Mouse (Mus musculus) limb, embryonic 12.5 days (tissue): Measurements from ENCODE around the gene Ptpru. TPM values are rescaled to one million over a fixed set of nuclear protein-coding genes. Genes with fewer than 3 reads are reported as not detected.

Experiments used
- ATAC-seq: fragments of 200-750 bp; cut with Nextera tagmentation; 2 replicates; pipeline ENCODE4 v1.8.0; 2017; ENCODE audit warnings: low read depth, moderate TSS enrichment; ENCODE audit not compliant: insufficient number of reproducible peaks, insufficient read depth, low FRiP score, low TSS enrichment
- H3K27ac ChIP-seq: fragments of 300-500 bp; sonication (generic); 2 replicates; pipeline ENCODE4 v1.5.1; 2016; ENCODE audit warnings: mild to moderate bottlenecking, moderate library complexity
- H3K27me3 ChIP-seq: fragments of 300-500 bp; sonication (generic); 2 replicates; pipeline ENCODE4 v1.6.1; 2016; ENCODE audit warnings: mild to moderate bottlenecking, moderate library complexity
- H3K36me3 ChIP-seq: fragments of 300-500 bp; sonication (generic); 2 replicates; pipeline ENCODE4 v1.6.1; 2016; ENCODE audit warnings: mild to moderate bottlenecking, moderate library complexity
- H3K4me1 ChIP-seq: fragments of 300-500 bp; sonication (generic); replicated peaks from 2 replicates; pipeline ENCODE4 v1.6.1; 2016
- H3K4me2 ChIP-seq: fragments of 300-500 bp; sonication (generic); 2 replicates; pipeline ENCODE4 v1.6.1; 2016; ENCODE audit warnings: mild to moderate bottlenecking, moderate library complexity
- H3K4me3 ChIP-seq: fragments of 300-500 bp; sonication (generic); replicated peaks from 2 replicates; pipeline ENCODE4 v1.5.1; 2016; ENCODE audit warnings: mild to moderate bottlenecking
- H3K9ac ChIP-seq: fragments of 300-500 bp; sonication (generic); replicated peaks from 2 replicates; pipeline ENCODE4 v1.6.1; 2016; ENCODE audit warnings: mild to moderate bottlenecking, moderate library complexity
- H3K9me3 ChIP-seq: fragments of 300-500 bp; sonication (generic); 2 replicates; pipeline ENCODE4 v1.6.1; 2016; ENCODE audit warnings: mild to moderate bottlenecking, moderate library complexity
- WGBS: fragments of 180-500 bp; shearing (Covaris S2); methylation state at CpG from one replicate; pipeline ENCODE4 v1.1.7; 2016; 5-methylcytosine and 5-hydroxymethylcytosine counted together
- polyA plus RNA-seq: library from polyadenylated mRNA; unstranded; fragments of >200 nt; fragmentation: Nextera tagmentation; extraction: Ambion mirVana; gene quantifications from 2 replicates; pipeline ENCODE4 v1.2.1, GENCODE M21; 2016

Ptpru gene
- polyA plus RNA-seq, 1 experiment from 2014 or later = 18.0 TPM

GRCm38 (mm10) chr4:131743031-131743430 lies 95.1 kb downstream of the Ptpru start:
- ATAC-seq = no peak
- H3K4me1 ChIP-seq = peaks cover 9% of the 10 kb centered on the region
- no peak overlapping the region for H3K4me2 ChIP-seq
- WGBS = 81% methylated on average over 13 of the region's 13 CpGs
- H3K36me3 ChIP-seq = no peaks in the 10 kb centered on the region
- no peak overlapping the region for H3K4me3 ChIP-seq
- H3K27ac ChIP-seq = no peak overlapping the region
- H3K27me3 ChIP-seq = no peaks in the 10 kb centered on the region
- no peak overlapping the region for H3K9ac ChIP-seq
- no peaks in the 10 kb centered on the region for H3K9me3 ChIP-seq

GRCm38 (mm10) chr4:131740621-131741020 lies 97.5 kb downstream of the Ptpru start:
- no peaks in the 10 kb centered on the region for H3K27me3 ChIP-seq
- H3K4me2 ChIP-seq = no peak overlapping the region
- H3K9me3 ChIP-seq = 0 out of 2 replicates have a peak, but pooled peaks cover 5% of the 10 kb centered on the region
- H3K4me1 ChIP-seq = peaks cover 9% of the 10 kb centered on the region
- no peak overlapping the region for H3K9ac ChIP-seq
- no peak for ATAC-seq
- WGBS = 62% methylated on average over 5 of the region's 5 CpGs
- no peak overlapping the region for H3K4me3 ChIP-seq
- no peaks in the 10 kb centered on the region for H3K36me3 ChIP-seq
- no peak overlapping the region for H3K27ac ChIP-seq

- no peaks in the 10 kb centered on the region for H3K9me3 ChIP-seq
- no peak for ATAC-seq
- no peak overlapping the region for H3K27ac ChIP-seq
- H3K4me3 ChIP-seq = no peak overlapping the region
- H3K4me1 ChIP-seq = no peaks in the 10 kb centered on the region
- no peak overlapping the region for H3K9ac ChIP-seq
- no peaks in the 10 kb centered on the region for H3K36me3 ChIP-seq
- WGBS = 34% methylated on average over 5 of the region's 7 CpGs
- H3K4me2 ChIP-seq = no peak overlapping the region
- peaks cover 8% of the 10 kb centered on the region; the same call in 1 of the 2 replicates for H3K27me3 ChIP-seq
These were observed 109.5 kb downstream of the Ptpru start for GRCm38 (mm10) chr4:131728628-131729027.

GRCm38 (mm10) chr4:131723415-131724080 lies 114.5 kb downstream of the Ptpru start:
- 59% methylated on average over 11 of the region's 11 CpGs for WGBS
- Histone ChIP-seq H3K27me3 (peaks cover 3% of the 10 kb centered on the region; the same call in 1 of the 2 replicates), H3K4me3 (no peak overlapping the region), H3K4me1 (peaks cover 5% of the 10 kb centered on the region; the same call in 1 of the 2 replicates), H3K9me3 (no peaks in the 10 kb centered on the region), H3K9ac (no peak overlapping the region), H3K4me2 (no peak overlapping the region), H3K36me3 (no peaks in the 10 kb centered on the region), H3K27ac (no peak overlapping the region)
- no peak for ATAC-seq

- Histone ChIP-seq H3K36me3 (no peaks in the 10 kb centered on the region), H3K9ac (no peak overlapping the region), H3K4me3 (no peak overlapping the region), H3K9me3 (no peaks in the 10 kb centered on the region), H3K4me1 (peaks cover 5% of the 10 kb centered on the region; the same call in 1 of the 2 replicates), H3K27me3 (peaks cover 3% of the 10 kb centered on the region; the same call in 1 of the 2 replicates), H3K4me2 (no peak overlapping the region), H3K27ac (no peak overlapping the region)
- WGBS = 34% methylated on average over 8 of the region's 8 CpGs
- ATAC-seq = no peak
These were observed 115.8 kb downstream of the Ptpru start for GRCm38 (mm10) chr4:131722121-131722841.

GRCm38 (mm10) chr4:131719151-131719550 lies 118.9 kb downstream of the Ptpru start:
- H3K36me3 ChIP-seq = no peaks in the 10 kb centered on the region
- no peak for ATAC-seq
- H3K27me3 ChIP-seq = no peaks in the 10 kb centered on the region
- peaks cover 5% of the 10 kb centered on the region; the same call in 1 of the 2 replicates for H3K4me1 ChIP-seq
- H3K4me3 ChIP-seq = no peak overlapping the region
- no peak overlapping the region for H3K27ac ChIP-seq
- no peak overlapping the region for H3K4me2 ChIP-seq
- H3K9me3 ChIP-seq = no peaks in the 10 kb centered on the region
- H3K9ac ChIP-seq = no peak overlapping the region
- WGBS = 80% methylated on average over 5 of the region's 5 CpGs

Other genes with a start within 250 kb of the Ptpru start
- 45.1 and 46.9 TPM in 2 replicates for gene Mecr, start 5.2 kb upstream of the Ptpru start, polyA plus RNA-seq
- 158 and 162 TPM in 2 replicates for gene Srsf4, start 35.3 kb upstream of the Ptpru start, polyA plus RNA-seq
- 2.2 and 2.5 TPM in 2 replicates for gene Tmem200b, start 83.5 kb upstream of the Ptpru start, polyA plus RNA-seq
- gene Gm10300, start 236.4 kb upstream of the Ptpru start, polyA plus RNA-seq = 0.23 TPM in 1 of 2 replicates, not detected in the other
- gene Epb41, start 237.0 kb upstream of the Ptpru start, polyA plus RNA-seq = 118 and 132 TPM in 2 replicates